Mouse (Mus musculus): Measurements from ENCODE around the gene Itga7. TPM values are rescaled to one million over a fixed set of nuclear protein-coding genes. Genes with fewer than 3 reads are reported as not detected.
"Not testable (repeated sequence)": the region's sequence is repeated elsewhere in the genome, so short reads cannot be mapped to it uniquely, and the experiment has no call there.

Gene Itga7
- polyA plus RNA-seq, 1 experiment from 2014 or later: 4.8 TPM

GRCm38 (mm10) chr10:128972841-128973240 lies 39.2 kb downstream of the Itga7 start:
- Histone ChIP-seq H3K9ac (no peak overlapping the region), H3K27ac (no peak overlapping the region), H3K4me3 (no peak overlapping the region), H3K4me2 (replicated peaks) (no peak overlapping the region), H3K9me3 (no peaks in the 10 kb centered on the region), H3K4me1 (peaks cover 4% of the 10 kb centered on the region), H3K27me3 (no peaks in the 10 kb centered on the region), H3K36me3 (no peaks in the 10 kb centered on the region)
- 75% methylated on average over 4 of the region's 4 CpGs for WGBS
- no peak for ATAC-seq (ENCODE audit: low FRiP score, low read depth)

- 62% methylated on average over 3 of the region's 3 CpGs for WGBS
- Histone ChIP-seq H3K27me3 (no peaks in the 10 kb centered on the region), H3K36me3 (no peaks in the 10 kb centered on the region)
These were observed 42.8 kb downstream of the Itga7 start for GRCm38 (mm10) chr10:128976395-128976794.

GRCm38 (mm10) chr10:128977522-128978114 lies 44.0 kb downstream of the Itga7 start:
- Histone ChIP-seq H3K36me3 (no peaks in the 10 kb centered on the region), H3K27ac (no peak overlapping the region), H3K4me1 (peaks cover 10% of the 10 kb centered on the region), H3K9ac (no peak overlapping the region), H3K9me3 (no peaks in the 10 kb centered on the region), H3K4me2 (replicated peaks) (peak overlapping the region; percentile 27; the same call in 1 of the 2 replicates), H3K4me3 (no peak overlapping the region), H3K27me3 (no peaks in the 10 kb centered on the region)
- WGBS: 18% methylated on average over 9 of the region's 9 CpGs
- peak; percentile 71 for ATAC-seq (ENCODE audit: low FRiP score, low read depth)

More at GRCm38 (mm10) chr10:128976395-128976794, 42.8 kb downstream of the Itga7 start:
- no peak for ATAC-seq (ENCODE audit: low FRiP score, low read depth)
- H3K27ac ChIP-seq: no peak overlapping the region
- H3K4me2 ChIP-seq (replicated peaks): no peak overlapping the region
- no peak overlapping the region for H3K9ac ChIP-seq
- H3K9me3 ChIP-seq: no peaks in the 10 kb centered on the region
- peaks cover 10% of the 10 kb centered on the region for H3K4me1 ChIP-seq
- no peak overlapping the region for H3K4me3 ChIP-seq

GRCm38 (mm10) chr10:128980644-128981365 lies 47.2 kb downstream of the Itga7 start:
- no peak overlapping the region for H3K4me3 ChIP-seq
- peaks cover 10% of the 10 kb centered on the region for H3K4me1 ChIP-seq
- ATAC-seq (ENCODE audit: low FRiP score, low read depth): no peak
- no peaks in the 10 kb centered on the region for H3K36me3 ChIP-seq
- H3K9me3 ChIP-seq: no peaks in the 10 kb centered on the region
- WGBS: 70% methylated on average over 3 of the region's 3 CpGs
- H3K9ac ChIP-seq: no peak overlapping the region
- no peaks in the 10 kb centered on the region for H3K27me3 ChIP-seq
- no peak overlapping the region for H3K27ac ChIP-seq
- no peak overlapping the region for H3K4me2 ChIP-seq (replicated peaks)

GRCm38 (mm10) chr10:128989131-128989530 lies 55.5 kb downstream of the Itga7 start, which contains the start of gene Olfr9:
Olfr9 (plus strand) TSS chr10:128989431.
- H3K4me3 ChIP-seq; H3K27me3 ChIP-seq; H3K27ac ChIP-seq; H3K4me2 ChIP-seq (replicated peaks); H3K4me1 ChIP-seq; H3K36me3 ChIP-seq; H3K9ac ChIP-seq; H3K9me3 ChIP-seq; ATAC-seq (ENCODE audit: low FRiP score, low read depth): not testable (repeated sequence)
- WGBS: 32% methylated on average over 1 of the region's 1 CpGs

- not testable (repeated sequence) for ATAC-seq (ENCODE audit: low FRiP score, low read depth); H3K27me3 ChIP-seq; H3K9ac ChIP-seq; H3K36me3 ChIP-seq; H3K9me3 ChIP-seq; H3K27ac ChIP-seq; H3K4me2 ChIP-seq (replicated peaks); H3K4me1 ChIP-seq; H3K4me3 ChIP-seq
- 60% methylated on average over 7 of the region's 10 CpGs for WGBS
These were observed 56.7 kb downstream of the Itga7 start for GRCm38 (mm10) chr10:128990129-128990850.

GRCm38 (mm10) chr10:128990994-128991393 lies 57.4 kb downstream of the Itga7 start:
- Histone ChIP-seq H3K9ac (no peak overlapping the region), H3K4me1 (no peaks in the 10 kb centered on the region), H3K4me3 (no peak overlapping the region), H3K36me3 (no peaks in the 10 kb centered on the region), H3K27me3 (no peaks in the 10 kb centered on the region), H3K9me3 (no peaks in the 10 kb centered on the region), H3K4me2 (replicated peaks) (no peak overlapping the region), H3K27ac (no peak overlapping the region)
- ATAC-seq (ENCODE audit: low FRiP score, low read depth): no peak

- no peak overlapping the region for H3K4me3 ChIP-seq
- no peak overlapping the region for H3K27ac ChIP-seq
- WGBS: 91% methylated on average over 1 of the region's 1 CpGs
- H3K36me3 ChIP-seq: no peaks in the 10 kb centered on the region
- ATAC-seq (ENCODE audit: low FRiP score, low read depth): no peak
- no peaks in the 10 kb centered on the region for H3K9me3 ChIP-seq
- no peak overlapping the region for H3K9ac ChIP-seq
- no peaks in the 10 kb centered on the region for H3K27me3 ChIP-seq
- no peak overlapping the region for H3K4me2 ChIP-seq (replicated peaks)
- H3K4me1 ChIP-seq: no peaks in the 10 kb centered on the region
These were observed 62.2 kb downstream of the Itga7 start for GRCm38 (mm10) chr10:128995796-128996195.

GRCm38 (mm10) chr10:128996523-128997040 lies 63.0 kb downstream of the Itga7 start:
- H3K4me2 ChIP-seq (replicated peaks): no peak overlapping the region
- no peaks in the 10 kb centered on the region for H3K36me3 ChIP-seq
- H3K9me3 ChIP-seq: no peaks in the 10 kb centered on the region
- H3K4me1 ChIP-seq: no peaks in the 10 kb centered on the region
- H3K27ac ChIP-seq: no peak overlapping the region
- no peak for ATAC-seq (ENCODE audit: low FRiP score, low read depth)
- 76% methylated on average over 4 of the region's 4 CpGs for WGBS
- no peak overlapping the region for H3K4me3 ChIP-seq
- no peaks in the 10 kb centered on the region for H3K27me3 ChIP-seq
- no peak overlapping the region for H3K9ac ChIP-seq

GRCm38 (mm10) chr10:129004032-129004920 lies 70.7 kb downstream of the Itga7 start:
- H3K27ac ChIP-seq: no peak overlapping the region
- H3K4me1 ChIP-seq: no peaks in the 10 kb centered on the region
- no peaks in the 10 kb centered on the region for H3K27me3 ChIP-seq
- ATAC-seq (ENCODE audit: low FRiP score, low read depth): no peak
- no peak overlapping the region for H3K4me2 ChIP-seq (replicated peaks)
- H3K9ac ChIP-seq: no peak overlapping the region
- H3K9me3 ChIP-seq: peaks cover 8% of the 10 kb centered on the region; the same call in 1 of the 2 replicates
- no peak overlapping the region for H3K4me3 ChIP-seq
- 78% methylated on average over 14 of the region's 14 CpGs for WGBS
- H3K36me3 ChIP-seq: no peaks in the 10 kb centered on the region
